Mouse (Mus musculus) adrenal gland, postnatal 25 days (tissue): ENCODE results near the gene B3gnt6. TPM values are rescaled to one million over a fixed set of nuclear protein-coding genes. Genes with fewer than 3 reads are reported as not detected.

Source experiments
- DNase-seq: peaks from one replicate; pipeline ENCODE4 v3.0.0; 2021; ENCODE audit warnings: mixed read lengths
- total RNA-seq: library from RNA; stranded (reverse); gene quantifications from 2 replicates; pipeline ENCODE4 v1.2.3, GENCODE M21; 2021

Gene B3gnt6
- total RNA-seq, 1 experiment from 2014 or later, result 12.4 TPM

GRCm38 (mm10) chr7:98149802-98150201, 49.5 kb downstream of the B3gnt6 start:
- no peak for DNase-seq

GRCm38 (mm10) chr7:98148721-98149407, 50.4 kb downstream of the B3gnt6 start:
- DNase-seq, result no peak

GRCm38 (mm10) chr7:98147766-98148165, 51.5 kb downstream of the B3gnt6 start:
- DNase-seq, result peak; percentile 49

- no peak for DNase-seq
Measured at GRCm38 (mm10) chr7:98146447-98146845, 52.8 kb downstream of the B3gnt6 start.

DNA sequence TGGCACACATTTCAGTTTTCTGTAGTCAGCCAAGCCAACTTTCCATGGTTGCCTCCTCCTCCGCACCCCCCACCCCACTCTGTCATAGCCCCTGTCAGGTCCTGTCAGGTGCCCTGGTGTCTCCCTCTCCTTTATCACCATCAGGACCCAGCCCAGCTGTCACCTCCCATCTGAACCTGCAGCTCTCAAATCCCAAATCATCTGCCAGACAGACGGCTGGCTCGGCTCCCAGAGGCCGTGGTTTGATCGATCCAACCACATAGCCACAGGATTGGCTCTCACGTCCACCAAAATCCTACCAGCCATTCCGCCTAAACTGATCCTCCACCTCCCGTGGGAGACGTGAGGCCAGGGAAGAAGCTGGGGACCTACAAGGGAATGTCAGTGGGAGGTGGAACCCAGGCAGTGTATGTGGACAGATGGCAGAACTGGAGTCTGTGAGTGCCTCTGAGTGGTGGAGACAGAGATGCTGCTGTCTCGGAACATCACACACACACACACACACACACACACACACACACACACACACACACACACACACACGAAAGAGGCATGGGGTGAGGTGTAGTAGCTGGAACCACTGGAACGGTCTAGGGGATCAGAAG, 53.3 kb downstream of the B3gnt6 start:
- DNase-seq, result no peak

DNA sequence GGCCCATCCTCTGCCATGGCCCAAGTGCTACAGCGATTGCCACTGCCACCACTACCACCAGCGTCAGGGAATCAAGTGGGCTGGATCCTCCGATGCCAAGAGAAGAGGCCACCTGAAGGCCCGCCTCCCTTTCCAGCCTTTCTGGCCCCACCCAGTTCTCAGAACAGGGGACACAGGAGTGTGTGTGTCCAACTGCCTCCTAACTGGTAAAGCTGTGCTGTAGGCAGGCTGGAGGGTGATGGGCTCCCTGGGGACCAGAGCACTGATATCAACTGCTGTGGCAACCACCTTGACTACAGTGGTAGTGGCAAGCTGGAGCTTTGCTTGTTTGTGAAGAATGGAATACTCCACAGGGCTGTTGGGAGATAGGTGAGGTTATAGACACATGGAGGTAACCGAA, 53.9 kb downstream of the B3gnt6 start, which contains the start of gene Omp:
Omp (minus strand) TSS at position 101 of the 400 bp plus-strand sequence.
- DNase-seq, result no peak

DNA sequence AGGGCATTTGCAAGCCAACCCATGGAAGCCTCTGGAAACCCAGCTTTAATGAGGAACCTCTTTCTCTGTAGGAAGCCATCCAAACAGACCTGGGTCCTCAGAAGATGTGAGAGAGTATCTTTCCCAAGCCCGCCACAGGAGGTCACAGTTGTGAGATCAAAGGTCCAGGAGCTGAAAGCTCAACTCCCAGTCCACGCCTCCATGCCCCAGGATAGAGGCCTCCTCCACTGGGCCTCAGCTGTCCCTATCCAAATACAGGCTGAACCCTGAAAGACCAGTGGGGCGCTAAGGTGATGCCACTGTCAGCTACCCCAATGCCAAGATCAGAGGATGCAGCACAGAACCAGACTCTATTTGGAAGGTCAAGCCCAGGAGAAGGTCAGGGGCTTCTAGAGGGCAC, 56.6 kb downstream of the B3gnt6 start:
- no peak for DNase-seq

Other genes with a start within 250 kb of the B3gnt6 start
- 91.2 and 206 TPM in 2 replicates for gene Myo7a, start 80.0 kb downstream of the B3gnt6 start, total RNA-seq
- gene Omp, start 54.0 kb downstream of the B3gnt6 start, total RNA-seq, result 5.2 and 5.4 TPM in 2 replicates
- 4.0 and 9.5 TPM in 2 replicates for gene Capn5, start 21.2 kb downstream of the B3gnt6 start, total RNA-seq
- gene Acer3, start 121.7 kb upstream of the B3gnt6 start, total RNA-seq, result 12.9 and 20.0 TPM in 2 replicates
- 22.9 and 40.6 TPM in 2 replicates for gene Tsku, start 161.8 kb upstream of the B3gnt6 start, total RNA-seq
- gene Gucy2d, start 240.9 kb upstream of the B3gnt6 start, total RNA-seq, result not detected in 2 replicates